Mouse (Mus musculus) c-Kit-positive CD71-negative TER-119-negative erythroid progenitor cells, embryonic 14.5 days (primary cell): ENCODE data around the gene Trmu.
A peak's percentile ranks its signal among the peaks of the same experiment; 100 is the strongest.
"Not testable (repeated sequence)": the region's sequence is repeated elsewhere in the genome, so short reads cannot be mapped to it uniquely, and the experiment has no call there.

Source experiments
- DNase-seq: peaks from one replicate; pipeline ENCODE4 v3.0.0-alpha.2; 2013; ENCODE audit warnings: low read depth

Trmu gene

DNA sequence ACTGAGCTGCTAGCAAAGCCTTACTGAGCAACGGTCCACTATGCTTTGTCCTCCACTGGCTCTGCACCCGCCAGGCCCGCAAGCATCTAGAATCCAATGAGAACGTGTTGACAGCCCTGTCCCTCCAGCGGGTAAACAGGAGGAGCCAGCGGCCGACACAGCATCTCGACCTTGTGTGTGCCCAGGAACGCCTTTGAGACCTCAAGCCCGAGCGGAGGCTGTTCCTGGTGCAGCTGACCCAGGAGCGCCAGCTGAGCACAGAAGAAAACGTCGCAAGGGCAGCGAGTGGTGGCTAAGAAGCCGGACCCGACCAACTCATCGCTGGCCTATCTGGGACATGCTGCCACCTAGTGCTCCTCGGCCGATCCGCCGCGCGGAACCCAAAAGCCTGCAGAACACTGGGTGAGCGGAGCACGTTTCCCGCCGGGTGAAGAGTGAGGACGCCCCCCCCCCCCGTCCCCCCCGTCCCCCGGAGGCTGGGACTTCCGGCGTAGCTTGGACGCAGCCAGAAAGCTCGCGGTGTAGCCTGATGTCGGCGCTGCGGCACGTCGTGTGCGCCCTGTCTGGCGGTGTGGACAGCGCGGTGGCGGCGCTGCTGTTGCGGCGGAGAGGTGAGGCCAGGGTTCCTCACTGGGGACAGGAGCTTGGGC is at the start of gene Trmu:
Trmu (plus strand) TSS at position 465 of the 650 bp plus-strand sequence.
- peak; percentile 79 for DNase-seq

DNA sequence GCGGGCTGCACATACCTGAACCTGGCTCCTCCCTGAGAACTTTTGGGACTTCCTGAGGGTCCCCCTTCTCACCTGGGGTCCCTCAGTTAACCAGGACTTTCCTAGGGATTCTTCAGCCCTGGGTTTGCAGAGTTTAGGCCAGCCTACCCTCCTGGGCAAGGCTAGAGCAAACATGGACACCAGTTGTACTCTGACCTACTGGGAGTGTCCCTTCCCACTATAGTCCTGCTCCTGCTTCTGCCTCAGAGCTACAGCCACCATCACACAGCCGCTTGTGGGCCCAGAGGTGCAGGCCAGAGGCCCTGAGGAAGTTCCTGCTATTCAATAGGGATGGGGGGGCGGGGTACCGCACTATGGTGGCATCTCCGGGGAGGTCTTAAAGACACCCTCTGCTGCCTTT is 49.6 kb upstream of the Trmu start:
- DNase-seq, result no peak

DNA sequence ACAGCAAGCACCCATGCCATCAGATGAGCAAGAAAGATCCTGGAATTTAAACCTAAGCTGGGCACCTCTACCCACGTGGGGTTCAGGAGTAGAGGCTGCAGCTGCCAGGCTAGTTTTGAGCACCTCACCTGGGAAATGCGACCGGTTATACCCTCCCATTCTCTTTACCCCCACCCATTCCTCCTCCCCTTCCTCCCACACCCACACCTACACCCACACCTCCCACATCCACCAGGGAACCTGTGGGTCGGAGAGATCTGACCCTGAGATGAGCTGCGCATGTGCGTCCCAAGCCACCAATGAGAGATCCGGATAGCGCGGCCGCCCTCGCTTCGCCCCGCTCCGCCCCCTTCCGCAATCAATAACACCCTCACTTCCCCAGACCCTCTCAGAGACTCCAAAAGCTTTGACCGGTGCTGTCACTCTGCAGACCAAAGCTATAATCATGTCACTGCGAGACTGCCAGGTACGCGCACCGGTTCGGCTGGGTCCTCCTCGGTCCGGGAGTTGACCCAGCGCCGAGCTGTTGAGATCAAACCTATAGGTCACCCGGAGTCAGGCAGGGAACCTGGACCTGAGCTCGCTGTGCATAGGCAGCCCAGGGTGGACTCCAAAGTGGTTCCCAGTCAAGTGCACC is 47.0 kb upstream of the Trmu start, which contains the start of gene Ttc38:
Ttc38 (plus strand) TSS at position 353 of the 637 bp plus-strand sequence.
- DNase-seq, result peak; percentile 71

GRCm38 (mm10) chr15:85832599-85832998 is 46.5 kb upstream of the Trmu start:
- DNase-seq, result no peak

- DNase-seq, result no peak
Observed at GRCm38 (mm10) chr15:85835335-85835734, 43.8 kb upstream of the Trmu start.

- DNase-seq, result no peak
Observed at GRCm38 (mm10) chr15:85836887-85837286, 42.2 kb upstream of the Trmu start.

DNA sequence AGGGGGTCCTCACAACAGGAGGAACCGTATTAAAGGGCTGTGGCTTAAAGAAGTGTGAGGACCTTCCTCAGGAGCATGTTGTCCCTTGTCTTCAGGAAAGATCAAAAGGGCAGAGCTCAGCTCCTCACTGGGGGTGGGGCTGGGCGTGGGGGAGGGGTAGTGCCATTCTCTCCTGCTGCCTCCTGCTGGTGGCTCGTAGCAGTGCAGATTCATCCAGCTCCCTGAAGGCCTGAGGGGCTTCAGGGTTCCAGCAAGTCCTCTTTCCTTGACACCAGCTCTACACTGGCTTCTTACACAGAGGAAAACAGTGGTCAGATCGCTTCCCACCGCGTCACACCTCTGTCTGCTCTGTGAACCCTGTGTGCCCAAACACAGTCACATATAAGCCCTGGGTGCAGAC is 38.1 kb upstream of the Trmu start:
- no peak for DNase-seq

GRCm38 (mm10) chr15:85841796-85842360 is 37.2 kb upstream of the Trmu start:
- DNase-seq, result no peak

GRCm38 (mm10) chr15:85845071-85845470 is 34.0 kb upstream of the Trmu start:
- DNase-seq, result no peak

GRCm38 (mm10) chr15:85851656-85852392 is 27.3 kb upstream of the Trmu start:
- no peak for DNase-seq

DNA sequence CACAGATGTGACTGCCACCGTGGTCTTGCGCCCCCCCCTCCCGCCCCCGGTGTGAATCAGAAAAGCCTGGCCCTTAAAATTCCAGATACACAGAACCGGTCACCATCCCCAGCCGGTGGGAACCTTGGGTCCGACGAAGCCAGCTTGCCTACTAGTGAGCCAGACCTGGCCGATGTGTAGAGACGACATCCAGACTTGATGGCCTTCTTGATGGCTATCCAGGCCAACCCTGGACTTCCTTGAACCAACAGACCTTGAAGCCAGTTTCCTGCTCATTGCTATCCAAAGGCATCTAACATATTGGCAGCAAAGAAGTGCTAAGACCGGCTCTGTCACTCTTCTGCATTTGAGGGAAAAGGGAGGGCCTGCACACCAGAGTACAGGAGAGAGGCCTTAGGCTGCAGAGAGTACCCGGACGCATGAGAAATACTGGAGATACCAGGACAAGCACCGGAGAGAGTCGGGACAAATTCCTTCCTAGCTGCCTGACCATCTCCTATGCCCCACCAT is 20.1 kb upstream of the Trmu start:
- no peak for DNase-seq

GRCm38 (mm10) chr15:85859490-85860031 is 19.6 kb upstream of the Trmu start, which contains the start of gene Gtse1:
Gene Gtse1 (plus strand): TSS chr15:85859745.
- DNase-seq, result peak; percentile 90

DNA sequence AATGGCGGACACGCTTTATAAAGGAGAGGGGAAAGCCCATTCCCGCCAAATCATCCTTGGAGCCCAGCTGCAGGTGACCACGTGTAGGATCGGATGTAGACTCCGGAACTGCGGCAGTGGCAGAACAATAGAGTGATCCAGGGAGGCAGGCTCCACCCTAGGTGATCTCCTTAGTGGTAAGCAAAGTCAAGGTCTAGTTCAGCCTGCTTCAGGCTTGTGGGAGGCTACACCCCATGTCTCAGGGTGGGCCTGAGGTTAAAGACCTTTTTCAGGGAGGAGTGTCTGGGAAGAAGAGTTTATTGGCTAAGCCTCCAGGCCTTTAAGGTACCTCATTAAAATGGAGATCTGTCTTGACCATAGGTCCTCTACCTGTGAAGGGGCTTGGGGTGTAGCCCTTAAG is 13.2 kb upstream of the Trmu start:
- not testable (repeated sequence) for DNase-seq

DNA sequence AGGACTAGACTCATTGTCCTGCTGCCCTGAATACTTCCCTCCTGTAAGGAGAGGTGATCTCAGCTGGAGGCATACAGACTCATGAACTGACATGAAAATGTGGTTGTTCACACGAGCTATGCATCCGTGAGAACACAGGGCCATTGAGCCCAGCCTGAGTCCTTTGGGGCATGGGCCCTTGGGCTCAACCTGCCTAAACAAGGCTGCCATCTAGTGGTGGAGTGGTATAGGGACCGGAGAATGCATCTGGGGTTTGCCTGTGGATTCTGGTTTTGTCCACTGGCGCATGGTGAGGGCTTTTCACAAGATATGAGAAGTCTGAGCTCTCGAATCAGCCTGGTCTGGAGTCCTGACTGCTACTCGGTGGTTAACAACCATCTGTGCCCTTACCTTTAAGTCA is 11.4 kb upstream of the Trmu start:
- peak; percentile 67 for DNase-seq

DNA sequence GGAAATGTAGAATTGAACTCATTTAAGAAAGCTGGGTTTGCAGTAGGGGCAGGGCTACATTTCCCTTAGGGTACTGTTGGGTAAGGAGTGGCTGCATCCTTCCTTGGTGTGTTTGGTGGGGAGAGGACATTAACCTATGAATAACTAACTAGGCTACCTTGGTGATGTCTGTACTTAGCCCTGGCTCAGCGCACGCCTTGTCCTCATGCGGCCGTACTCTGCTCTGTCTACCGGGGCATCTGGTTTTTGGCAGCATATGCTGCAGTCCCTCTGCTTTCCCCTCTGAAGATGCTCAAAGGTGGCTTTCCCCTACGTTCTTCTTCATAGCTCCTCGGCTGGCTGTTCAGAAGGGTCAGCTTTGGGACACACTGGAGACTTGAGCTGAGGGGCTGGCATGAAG is 1.8 kb upstream of the Trmu start:
- no peak for DNase-seq

DNA sequence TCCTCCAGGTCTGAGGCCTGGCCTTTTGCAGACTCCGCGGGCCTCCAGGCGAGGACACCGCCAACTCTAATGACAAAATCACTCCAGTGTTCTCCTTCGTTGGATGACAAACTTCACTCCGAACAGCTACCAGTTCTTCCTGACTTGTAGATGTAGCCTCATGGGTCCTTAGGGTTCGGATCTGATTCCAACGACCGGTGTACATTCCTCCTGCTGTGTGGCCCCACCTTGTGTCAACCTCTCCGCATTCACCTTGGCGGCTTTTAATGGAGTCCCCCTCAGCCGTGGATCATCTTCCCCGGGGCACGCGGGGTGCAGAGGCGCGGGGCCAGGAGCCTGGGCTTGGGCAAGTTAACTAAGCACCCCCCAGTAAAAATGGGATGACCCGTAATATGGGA is 385 bp downstream of the Trmu start:
- DNase-seq, result no peak

- DNase-seq, result no peak
Observed at GRCm38 (mm10) chr15:85885606-85886005, 6.5 kb downstream of the Trmu start.

DNA sequence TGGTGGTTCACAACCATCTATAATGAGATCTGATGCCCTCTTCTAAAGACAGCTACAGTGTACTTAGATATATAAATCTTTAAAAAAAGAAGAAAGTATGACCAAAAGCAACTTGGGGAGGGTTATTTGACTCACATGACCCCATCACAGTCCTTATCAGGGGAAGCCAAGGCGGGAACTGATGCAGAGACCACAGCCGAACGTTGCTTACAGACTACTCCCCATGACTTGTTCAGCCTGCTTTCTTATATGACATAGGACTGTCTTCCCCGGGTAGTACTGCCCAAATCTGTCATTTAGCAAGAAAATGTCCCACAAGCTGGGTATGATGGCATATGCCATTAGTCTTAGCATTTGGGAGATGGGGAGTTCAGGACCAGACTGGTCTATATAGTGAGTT is 10.1 kb downstream of the Trmu start:
- no peak for DNase-seq

DNA sequence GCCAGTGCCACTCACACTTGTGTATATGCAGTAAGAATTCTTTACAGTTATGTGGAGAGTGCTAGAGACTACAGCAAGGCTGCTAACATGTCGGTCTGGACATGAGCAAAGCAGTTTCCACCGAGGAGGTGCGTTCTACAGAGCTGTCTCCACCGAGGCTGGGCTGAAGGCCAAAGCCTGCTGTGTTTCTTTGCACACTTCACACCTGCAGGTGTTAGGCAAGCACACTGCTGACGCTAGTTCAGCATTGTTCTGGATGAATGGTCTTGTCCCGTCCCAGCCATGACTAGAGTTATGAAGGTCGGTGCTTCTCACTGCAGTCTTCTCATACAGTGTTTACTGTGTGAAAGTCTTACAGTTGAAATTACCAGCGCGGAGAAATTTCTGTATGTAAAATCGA is 12.9 kb downstream of the Trmu start:
- no peak for DNase-seq

DNA sequence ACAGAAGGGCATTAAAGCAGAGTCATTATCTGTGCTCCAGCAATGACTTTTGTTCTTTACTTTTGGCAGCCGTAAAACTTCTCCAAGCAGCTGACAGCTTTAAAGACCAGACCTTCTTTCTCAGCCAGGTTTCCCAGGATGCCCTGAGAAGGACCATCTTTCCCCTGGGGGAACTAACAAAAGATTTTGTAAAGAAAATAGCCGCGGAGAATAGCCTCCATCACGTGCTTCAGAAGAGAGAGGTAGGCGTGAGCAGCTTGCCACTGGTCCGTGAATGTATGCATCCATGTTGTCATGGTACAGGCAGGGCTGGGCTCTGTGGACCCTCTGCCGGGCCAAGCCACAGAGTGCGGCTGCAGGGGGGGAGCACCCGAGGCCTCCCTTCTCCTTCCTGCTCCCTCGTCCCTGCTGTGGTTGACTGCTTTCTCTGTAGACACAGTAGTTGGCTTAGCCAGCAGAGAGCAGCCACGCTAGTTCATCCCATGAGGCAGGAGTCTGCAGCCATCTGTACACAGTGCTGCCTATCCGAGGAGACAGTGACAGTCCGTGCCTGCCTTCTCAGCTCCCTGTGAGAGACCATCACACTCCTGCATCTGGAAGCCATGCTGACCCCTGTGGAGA is 13.5 kb downstream of the Trmu start:
- no peak for DNase-seq

- no peak for DNase-seq
Observed at GRCm38 (mm10) chr15:85893871-85894270, 14.8 kb downstream of the Trmu start.

GRCm38 (mm10) chr15:85896284-85896683 is 17.2 kb downstream of the Trmu start:
- peak; percentile 68 for DNase-seq
